Mouse (Mus musculus) neural tube, postnatal 0 days (tissue): ENCODE data around the gene Litaf. TPM values are rescaled to one million over a fixed set of nuclear protein-coding genes. Genes with fewer than 3 reads are reported as not detected.

ENCODE experiments used
- microRNA-seq: library from miRNA; unstranded; fragments of <30 nt; microRNA quantifications from one replicate; pipeline ENCODE4, GENCODE M21; 2016
- polyA plus RNA-seq: library from polyadenylated mRNA; unstranded; fragments of >200 nt; fragmentation: Nextera tagmentation; extraction: Ambion mirVana; gene quantifications from 2 replicates; pipeline ENCODE4 v1.2.1, GENCODE M21; 2015

The Litaf gene
- 27.9 and 30.6 TPM in 2 replicates for polyA plus RNA-seq

GRCm38 (mm10) chr16:11066029-11066832 is at the start of gene Litaf:
TSS of gene Litaf (minus strand) at chr16:11066157.

GRCm38 (mm10) chr16:11060645-11061044 is 5.3 kb downstream of the Litaf start, which contains the start of gene Snn:
TSS of gene Snn (plus strand) at chr16:11060945.

Small RNAs within 50 kb of the gene (microRNA-seq; reads per million reads assigned to microRNA genes)
- not detected for gene Gm26268

Other genes starting within 250 kb of the Litaf start
- 0.43 and 0.52 TPM in 2 replicates for gene Rmi2, start 231.1 kb downstream of the Litaf start, polyA plus RNA-seq
- 85.9 and 103 TPM in 2 replicates for gene Snn, start 5.2 kb downstream of the Litaf start, polyA plus RNA-seq
- gene Txndc11, start 68.5 kb upstream of the Litaf start, polyA plus RNA-seq = 31.5 and 32.5 TPM in 2 replicates
- gene Zc3h7a, start 110.2 kb upstream of the Litaf start, polyA plus RNA-seq = 35.2 and 41.1 TPM in 2 replicates
- gene Rsl1d1, start 137.2 kb upstream of the Litaf start, polyA plus RNA-seq = 104 TPM in 2 replicates
- 53.6 and 58.7 TPM in 2 replicates for gene Gspt1, start 188.2 kb upstream of the Litaf start, polyA plus RNA-seq
- gene Tnfrsf17, start 247.7 kb upstream of the Litaf start, polyA plus RNA-seq = 0.29 and 0.32 TPM in 2 replicates